Mouse (Mus musculus) brain, embryonic 18.5 days (tissue): ENCODE measurements around the gene Zfp809.
A peak's percentile ranks its signal among the peaks of the same experiment; 100 is the strongest.
"Not testable (repeated sequence)": the region's sequence is repeated elsewhere in the genome, so short reads cannot be mapped to it uniquely, and the experiment has no call there.

Experiments used
- DNase-seq: peaks from one replicate; pipeline ENCODE4 v3.0.0-alpha.2; 2012; ENCODE audit warnings: low read depth, low spot score

The Zfp809 gene

GRCm38 (mm10) chr9:22225581-22226388, at the start of gene Zfp809:
Gene Zfp809, plus strand, starts transcription at chr9:22225714.
- DNase-seq, result peak; percentile 94

- DNase-seq, result no peak
These were observed 37.4 kb upstream of the Zfp809 start, which contains the start of gene Zfp872 for GRCm38 (mm10) chr9:22188025-22188611. Gene Zfp872, plus strand, starts transcription at chr9:22188090.

GRCm38 (mm10) chr9:22196412-22196811, 29.1 kb upstream of the Zfp809 start:
- DNase-seq, result no peak

GRCm38 (mm10) chr9:22213785-22214194, 11.7 kb upstream of the Zfp809 start:
- DNase-seq, result no peak

- no peak for DNase-seq
These were observed 11.0 kb upstream of the Zfp809 start for GRCm38 (mm10) chr9:22214549-22214948.

- no peak for DNase-seq
These were observed 8.8 kb upstream of the Zfp809 start for GRCm38 (mm10) chr9:22216705-22217104.

GRCm38 (mm10) chr9:22217858-22218493, 7.5 kb upstream of the Zfp809 start:
- no peak for DNase-seq

GRCm38 (mm10) chr9:22224066-22224465, 1.4 kb upstream of the Zfp809 start:
- DNase-seq, result no peak

- DNase-seq, result peak; percentile 45
These were observed 694 bp upstream of the Zfp809 start for GRCm38 (mm10) chr9:22224536-22225503.

- not testable (repeated sequence) for DNase-seq
These were observed 817 bp downstream of the Zfp809 start for GRCm38 (mm10) chr9:22226389-22226673.

GRCm38 (mm10) chr9:22226846-22227245, 1.3 kb downstream of the Zfp809 start:
- DNase-seq, result no peak

- DNase-seq, result no peak
These were observed 4.0 kb downstream of the Zfp809 start for GRCm38 (mm10) chr9:22229386-22230026.

GRCm38 (mm10) chr9:22230061-22230460, 4.5 kb downstream of the Zfp809 start:
- no peak for DNase-seq

GRCm38 (mm10) chr9:22230556-22230955, 5.0 kb downstream of the Zfp809 start:
- DNase-seq, result no peak

GRCm38 (mm10) chr9:22240001-22240400, 14.5 kb downstream of the Zfp809 start:
- DNase-seq, result no peak

- DNase-seq, result no peak
These were observed 18.7 kb downstream of the Zfp809 start for GRCm38 (mm10) chr9:22244242-22244641.

GRCm38 (mm10) chr9:22256579-22256978, 31.1 kb downstream of the Zfp809 start:
- no peak for DNase-seq

- DNase-seq, result no peak
These were observed 33.3 kb downstream of the Zfp809 start for GRCm38 (mm10) chr9:22258784-22259183.

- DNase-seq, result peak; percentile 67
These were observed 33.9 kb downstream of the Zfp809 start, which contains the start of gene Zfp599 for GRCm38 (mm10) chr9:22259184-22260091. Gene Zfp599, minus strand, starts transcription at chr9:22259895.

GRCm38 (mm10) chr9:22260092-22260422, 34.5 kb downstream of the Zfp809 start:
- no peak for DNase-seq
